Mouse (Mus musculus) c-Kit-positive CD71-positive TER-119-positive erythroid progenitor cells, embryonic 14.5 days (primary cell): Measurements from ENCODE around the gene Sestd1.

ENCODE experiments used
- DNase-seq: peaks from one replicate; pipeline ENCODE4 v3.0.0-alpha.2; 2013; ENCODE audit warnings: low spot score

The Sestd1 gene

DNA sequence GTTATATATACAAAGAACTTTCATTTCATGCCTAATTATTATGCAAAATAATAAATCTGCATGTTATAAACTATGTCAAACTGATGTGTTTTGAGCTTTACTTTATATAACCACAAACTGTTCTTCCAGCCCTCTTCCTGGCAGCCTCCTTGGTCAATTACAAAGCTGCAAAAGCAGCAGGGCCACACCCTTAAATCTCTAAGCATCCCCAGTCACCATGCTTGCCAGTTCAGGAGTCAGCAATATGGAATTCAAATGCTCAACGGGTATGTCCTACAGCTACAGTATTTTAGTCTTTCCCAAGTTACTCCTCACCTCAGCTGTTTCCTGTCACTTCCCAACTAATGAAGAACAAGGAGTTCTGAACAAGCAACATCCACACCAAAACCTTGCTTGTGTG is 10.3 kb downstream of the Sestd1 start:
- DNase-seq = no peak

DNA sequence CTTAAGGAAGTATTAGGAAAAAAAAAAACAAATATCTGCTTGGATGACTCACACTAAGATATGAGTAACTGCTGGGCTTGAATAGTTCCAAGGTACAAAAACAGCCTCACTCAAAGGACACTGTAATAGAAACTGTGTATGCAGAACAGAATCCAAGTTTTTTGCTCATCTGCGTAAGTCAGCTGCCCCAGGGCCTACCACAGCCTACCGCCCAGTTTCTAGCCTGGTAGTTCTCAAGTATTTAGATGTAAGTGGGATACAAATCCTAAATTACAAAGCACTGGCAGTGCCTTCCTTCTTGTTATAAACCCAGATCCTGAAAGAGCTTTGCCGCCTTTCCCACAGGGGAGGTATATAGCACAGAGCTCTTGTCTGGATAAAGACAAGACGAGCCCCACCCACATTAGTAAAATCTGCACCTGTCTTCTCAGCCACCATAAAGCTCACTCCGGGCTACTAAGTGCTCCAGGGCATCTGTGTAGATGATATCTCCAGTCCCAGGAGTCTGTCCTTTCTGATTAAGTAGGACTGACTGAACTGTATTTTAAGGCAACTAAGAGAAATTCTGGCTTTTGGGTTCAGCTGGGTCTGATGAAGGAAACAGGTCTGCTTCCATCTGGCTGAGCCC is 11.7 kb downstream of the Sestd1 start:
- no peak for DNase-seq

DNA sequence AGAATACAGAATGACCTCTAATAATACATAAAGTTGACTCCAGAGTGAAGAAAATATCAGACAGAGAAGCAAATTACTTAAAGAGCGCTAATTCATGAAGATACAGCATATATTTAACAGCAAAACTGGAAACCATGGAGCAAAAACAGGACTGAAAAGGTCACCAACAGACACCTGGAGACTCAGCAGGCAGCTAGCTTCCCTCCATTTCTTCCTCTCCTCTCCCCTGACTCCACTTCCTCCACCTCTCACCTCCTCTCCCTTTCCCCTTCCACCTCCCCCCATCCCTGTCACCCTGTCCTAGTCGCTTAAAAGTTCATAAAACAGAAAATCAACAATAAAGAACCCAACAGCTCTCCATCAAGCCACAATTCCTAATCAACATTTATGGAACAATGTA is 13.5 kb downstream of the Sestd1 start:
- DNase-seq = no peak

DNA sequence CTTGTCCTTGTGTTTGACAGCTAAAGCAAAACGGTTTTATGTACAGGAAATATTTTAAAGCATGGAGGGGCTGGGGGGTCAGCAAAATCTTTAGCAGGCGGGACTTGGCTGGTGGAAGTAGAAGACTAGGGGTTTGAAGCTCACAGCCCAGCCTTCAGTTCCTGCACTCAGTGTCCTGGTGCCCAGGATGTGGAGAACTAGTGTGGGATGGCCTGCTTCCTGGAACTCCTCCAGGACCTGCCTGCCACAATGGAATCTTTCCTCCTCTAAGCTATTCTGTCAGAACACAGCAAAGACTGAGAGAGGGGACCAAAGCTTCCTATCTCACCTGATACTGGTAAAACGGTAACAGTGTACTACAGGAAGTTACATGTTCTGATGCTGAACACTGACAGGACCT is 14.4 kb downstream of the Sestd1 start:
- DNase-seq = no peak

DNA sequence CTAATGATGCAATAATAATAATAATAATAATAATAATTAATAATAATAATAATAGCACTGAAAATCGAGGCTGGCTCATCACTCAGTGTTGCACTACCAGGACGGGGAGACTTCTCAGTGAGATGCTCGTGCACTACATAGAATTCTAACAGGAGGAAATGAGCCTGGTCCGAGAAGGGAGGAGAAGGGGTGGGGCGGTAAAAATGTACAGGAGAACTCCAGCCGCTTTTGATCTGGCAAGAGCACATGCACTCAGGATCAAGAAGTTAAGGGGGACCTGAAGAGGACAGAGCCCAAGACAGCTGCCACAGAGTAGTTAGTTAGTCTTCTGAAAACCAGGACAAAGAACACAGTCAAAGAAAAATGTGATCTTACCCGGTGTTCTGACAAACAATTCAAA is 15.1 kb downstream of the Sestd1 start:
- DNase-seq = no peak

DNA sequence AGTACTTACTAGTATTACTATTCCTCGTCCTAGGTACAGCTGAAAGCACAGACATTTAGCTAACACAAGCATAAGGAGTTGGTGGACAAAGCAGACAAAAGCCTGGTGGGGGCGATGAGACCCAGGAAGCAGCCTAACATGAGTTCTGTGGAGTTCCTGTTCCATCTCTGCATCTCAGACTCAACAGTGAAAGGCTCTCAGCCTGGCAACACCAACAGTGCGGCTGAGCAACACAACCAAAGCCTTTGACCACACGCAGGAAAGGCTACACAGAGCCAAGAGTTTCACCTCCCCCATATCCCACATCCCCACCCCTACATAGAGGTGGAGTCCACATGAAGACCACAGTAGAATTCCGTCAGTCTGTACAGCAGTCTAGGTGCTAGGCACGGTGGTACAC is 15.8 kb downstream of the Sestd1 start:
- no peak for DNase-seq

DNA sequence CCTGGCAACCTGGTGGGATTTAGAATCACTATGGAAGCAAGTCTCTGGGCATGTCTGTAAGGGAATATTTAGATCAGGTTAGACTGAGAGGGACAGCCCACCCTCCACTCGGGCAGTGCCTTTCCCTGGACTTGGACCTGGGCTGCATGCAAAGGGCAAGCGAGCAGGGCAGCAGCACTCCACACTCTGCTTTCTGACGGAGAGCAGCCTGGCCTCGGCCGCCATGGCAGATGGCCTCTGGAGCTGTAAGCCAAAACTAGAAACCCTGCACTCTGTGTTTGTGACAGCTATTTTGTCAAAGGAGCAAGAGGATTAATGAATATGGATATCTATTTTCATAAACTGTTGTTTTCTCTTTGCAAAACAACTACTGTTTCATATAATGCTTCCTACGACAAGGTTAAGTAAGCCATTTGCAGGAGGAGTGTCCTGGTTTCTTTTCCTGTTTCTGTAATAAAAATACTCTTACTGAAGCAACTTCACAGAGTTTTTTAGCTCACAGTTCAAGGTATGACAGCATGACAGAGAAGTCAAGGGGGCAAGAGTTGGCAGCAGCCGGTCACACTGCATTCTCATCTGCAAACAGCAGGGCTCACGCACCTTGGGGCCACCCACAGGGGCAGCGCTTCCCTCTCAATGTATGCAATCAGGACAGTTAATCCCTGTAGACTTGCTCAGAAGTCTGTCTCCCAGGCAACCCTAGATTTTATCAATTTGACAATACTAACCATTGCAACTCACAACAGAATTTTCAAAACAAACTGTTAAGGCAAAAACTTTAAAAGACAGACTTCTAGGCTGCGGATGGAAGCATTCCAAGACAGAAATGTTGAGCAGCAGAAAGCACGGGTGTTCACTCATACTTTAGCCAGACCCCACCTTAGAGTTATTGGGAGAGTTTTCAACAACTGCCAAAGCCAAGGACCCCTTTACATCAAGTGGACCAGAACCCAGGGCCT is 16.6 kb downstream of the Sestd1 start:
- DNase-seq = no peak

DNA sequence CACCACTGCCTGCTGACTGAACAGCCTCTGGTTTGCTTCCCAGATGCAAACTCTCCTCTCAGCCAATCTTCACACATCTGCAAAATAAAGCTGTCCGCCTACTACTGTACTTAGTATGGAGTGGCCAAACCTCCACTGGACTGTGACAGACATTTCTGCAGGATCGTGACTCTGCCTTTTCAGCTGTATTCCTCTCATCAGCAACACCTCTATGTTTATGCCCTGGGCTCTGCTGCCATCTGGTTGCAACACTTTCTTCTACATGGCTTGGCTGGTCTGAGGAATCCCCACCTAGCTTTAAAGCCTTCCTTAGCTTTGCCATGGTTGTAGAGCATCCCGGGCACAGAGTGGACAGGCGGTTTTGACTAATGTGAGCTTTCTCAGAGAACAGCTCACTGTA is 20.3 kb downstream of the Sestd1 start:
- no peak for DNase-seq

DNA sequence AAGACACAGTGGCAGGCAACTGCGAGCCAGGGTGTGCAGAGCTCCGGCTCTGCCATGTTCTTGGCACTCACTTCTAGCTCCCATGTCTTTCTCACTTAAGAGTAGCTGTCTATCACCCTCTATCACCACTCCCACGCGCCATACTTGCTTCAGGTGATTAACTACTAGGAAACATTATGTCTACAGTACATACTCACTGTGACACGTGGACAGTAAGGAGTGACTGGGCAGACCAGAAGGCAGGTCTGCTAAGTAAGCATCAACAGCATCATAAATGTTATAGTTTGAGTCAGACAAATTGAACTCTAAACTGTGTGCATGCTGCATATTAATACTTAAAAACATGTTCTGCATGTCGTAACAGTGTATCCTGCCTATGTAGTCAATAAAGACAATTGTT is 27.2 kb downstream of the Sestd1 start:
- no peak for DNase-seq

DNA sequence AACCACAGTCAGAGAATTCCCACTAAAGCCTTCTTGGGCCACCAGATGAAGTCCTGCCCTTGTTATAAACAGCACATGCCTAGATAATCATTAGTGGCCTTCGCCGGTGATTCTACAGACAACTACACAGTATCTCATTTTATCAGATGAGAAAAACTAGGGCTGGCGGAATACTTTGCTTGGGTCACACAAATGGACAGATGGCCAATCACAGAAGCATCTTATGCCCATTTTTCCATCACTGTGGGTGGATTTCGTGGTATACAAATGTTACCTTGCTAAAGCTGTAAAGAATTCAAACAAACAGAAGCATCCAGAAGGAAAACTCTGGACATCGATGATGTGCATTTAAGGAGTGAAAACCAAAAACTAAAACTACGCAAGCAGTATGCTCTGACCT is 28.7 kb downstream of the Sestd1 start:
- DNase-seq = no peak

DNA sequence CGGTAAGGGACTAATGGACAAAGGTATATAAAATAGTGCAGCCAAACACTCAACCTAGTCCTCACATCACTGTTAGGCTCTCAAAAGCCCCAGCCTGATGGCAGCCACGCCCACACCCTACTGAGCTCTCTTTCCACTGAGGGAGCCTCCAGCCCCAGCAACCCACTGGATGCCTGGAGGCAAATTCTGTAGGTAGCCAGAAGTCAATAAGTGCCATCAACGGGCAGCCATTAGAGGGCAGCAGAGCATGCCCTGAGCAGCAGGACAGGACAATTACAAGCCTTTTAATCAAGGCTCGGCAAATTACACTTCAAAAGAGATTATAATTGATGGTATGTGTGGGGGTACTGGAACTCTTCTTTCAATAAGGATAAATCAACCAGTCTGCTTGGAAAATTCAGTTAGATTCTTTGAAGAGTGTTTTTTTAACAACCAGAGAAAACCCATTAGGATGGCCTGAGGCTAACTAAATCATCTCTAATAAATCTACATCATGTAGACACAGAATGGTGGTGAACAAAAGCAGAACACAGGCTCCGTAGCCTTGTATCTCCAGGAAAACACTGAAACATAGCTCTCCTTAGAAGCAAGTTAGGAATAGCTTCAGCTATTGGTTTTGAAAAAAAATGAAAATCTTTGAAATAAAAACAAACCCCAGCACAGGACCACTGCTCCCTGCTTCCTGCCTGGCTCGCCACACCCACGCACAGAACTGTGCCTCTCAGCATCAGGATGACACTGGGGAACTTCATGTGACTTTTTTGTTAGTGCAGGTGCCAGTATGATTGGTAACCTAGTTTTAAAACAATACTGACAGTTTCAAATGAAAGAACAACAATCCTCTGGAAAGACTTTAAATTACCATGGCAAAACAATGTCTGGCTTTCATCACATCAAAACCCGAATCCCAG is 30.4 kb downstream of the Sestd1 start:
- DNase-seq = peak; percentile 12

DNA sequence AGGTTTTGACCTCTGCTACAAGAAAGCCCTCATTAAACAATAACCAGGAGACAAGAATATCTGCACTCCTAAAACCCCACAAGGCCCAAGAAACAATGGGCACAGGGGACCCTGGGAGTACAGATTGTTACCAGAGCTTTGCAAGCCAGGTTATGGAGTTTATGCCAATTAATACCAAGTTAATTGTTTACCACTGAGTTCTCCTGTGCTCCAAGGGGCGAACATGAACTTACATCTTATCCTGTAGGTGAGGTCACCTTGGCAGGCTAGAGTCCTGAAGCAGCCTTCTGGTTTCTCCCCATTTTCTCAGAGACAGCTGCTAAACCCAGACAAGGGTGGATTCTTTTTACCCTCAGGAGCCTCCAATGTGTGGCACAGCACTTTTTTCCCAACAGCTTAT is 32.0 kb downstream of the Sestd1 start:
- DNase-seq = no peak

DNA sequence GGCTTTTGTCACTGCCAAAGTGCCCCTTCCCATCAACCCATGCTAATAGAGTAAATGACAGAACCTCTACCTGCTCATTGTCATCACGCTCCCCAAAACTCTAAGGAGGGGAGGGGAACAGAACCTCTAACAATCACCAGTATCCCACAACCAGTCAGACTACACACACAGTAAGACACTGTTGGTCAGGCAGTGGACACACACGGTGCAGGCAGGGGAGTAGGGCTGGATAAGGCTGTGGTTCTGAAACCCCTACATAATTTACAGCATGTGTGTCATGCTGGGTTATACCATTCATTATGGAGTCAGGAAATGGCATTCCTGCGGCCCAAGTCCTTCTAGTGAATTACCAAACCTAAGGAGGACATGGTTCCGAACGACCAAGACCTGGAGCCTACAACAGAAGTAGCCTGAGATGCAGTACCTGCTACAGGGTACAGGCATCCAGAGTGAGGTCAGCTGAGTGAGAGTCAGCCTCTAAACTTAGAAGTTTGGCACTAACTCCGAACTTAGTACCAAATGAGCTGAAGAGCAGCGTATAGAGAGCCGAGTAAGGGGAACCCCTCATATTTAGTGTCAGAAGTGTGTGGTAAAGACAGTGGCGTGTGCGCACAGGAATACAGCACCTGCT is 33.1 kb downstream of the Sestd1 start:
- no peak for DNase-seq

DNA sequence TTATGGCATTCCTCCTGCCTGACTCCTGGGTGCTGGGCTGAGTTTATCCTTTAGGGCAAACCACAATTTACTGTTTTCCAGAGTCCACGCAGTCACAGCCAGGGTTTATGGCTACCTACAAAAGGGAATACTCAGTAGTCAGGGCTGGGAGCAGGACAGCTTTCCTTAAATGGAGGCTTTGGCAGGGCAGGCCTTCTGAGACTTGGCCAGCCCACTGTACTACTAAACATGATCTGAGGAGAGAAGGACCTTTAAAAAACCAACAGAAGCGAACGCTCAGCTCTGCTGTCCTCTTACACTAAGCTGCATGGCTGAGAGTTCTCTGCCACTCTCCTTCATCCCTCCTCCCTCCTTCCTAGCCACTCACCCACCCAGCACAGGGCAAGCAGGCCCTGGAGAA is 34.6 kb downstream of the Sestd1 start:
- no peak for DNase-seq

DNA sequence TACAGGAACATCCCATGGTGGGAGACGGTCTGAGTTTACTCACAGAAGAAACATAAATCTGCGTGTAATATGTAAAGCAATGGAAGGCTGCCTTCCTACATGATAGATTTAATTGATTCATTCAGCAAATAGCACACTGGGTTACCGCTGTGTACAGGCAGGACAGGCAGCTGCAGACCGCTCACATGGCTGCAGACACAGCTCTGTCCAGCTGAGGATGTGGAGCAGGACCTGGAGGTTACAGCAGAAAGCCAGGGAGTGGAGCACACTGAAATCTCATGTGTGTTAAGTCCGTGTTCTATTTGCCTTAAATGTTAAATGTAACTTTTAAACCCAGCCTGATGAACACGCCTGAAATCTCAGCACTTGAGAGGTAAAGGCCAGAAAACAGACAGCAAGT is 38.1 kb downstream of the Sestd1 start:
- DNase-seq = no peak

DNA sequence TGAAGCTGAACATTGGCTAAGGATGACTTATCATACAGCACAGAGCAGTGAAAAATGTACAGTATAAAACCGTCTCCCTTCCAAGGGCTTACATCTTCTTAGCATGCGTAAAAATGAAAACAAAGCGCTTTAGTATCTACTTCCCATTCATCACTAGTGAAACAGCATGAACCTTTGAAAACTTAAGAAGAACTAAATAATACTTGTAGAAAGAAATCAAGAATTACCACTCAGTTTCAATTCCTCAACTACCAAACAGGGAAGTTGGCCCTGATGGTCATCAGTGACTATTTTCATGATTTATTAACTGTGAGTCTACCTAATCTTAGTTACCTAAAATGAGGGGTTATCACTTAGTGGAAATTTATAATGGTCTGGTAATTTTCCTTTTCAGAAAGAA is 41.8 kb downstream of the Sestd1 start:
- no peak for DNase-seq

DNA sequence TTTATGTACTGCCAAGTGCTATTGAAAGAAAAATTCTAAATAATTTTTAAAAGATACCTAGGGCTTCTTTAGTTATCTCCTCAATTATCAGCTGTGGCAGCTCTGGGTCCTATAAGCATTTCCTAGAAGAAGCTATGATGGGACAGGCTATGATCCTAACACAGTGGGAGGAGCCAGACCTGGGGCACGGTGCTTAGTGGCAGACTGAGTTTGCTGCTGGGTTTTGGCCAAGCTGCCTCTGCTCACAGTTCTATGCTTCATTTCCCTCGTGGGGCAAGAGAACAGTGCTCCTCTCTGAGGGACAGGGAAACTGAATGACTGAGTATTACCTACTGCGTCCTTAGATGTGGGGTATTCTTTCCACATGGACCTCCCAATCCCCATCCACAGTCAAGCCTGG is 42.3 kb downstream of the Sestd1 start:
- no peak for DNase-seq

DNA sequence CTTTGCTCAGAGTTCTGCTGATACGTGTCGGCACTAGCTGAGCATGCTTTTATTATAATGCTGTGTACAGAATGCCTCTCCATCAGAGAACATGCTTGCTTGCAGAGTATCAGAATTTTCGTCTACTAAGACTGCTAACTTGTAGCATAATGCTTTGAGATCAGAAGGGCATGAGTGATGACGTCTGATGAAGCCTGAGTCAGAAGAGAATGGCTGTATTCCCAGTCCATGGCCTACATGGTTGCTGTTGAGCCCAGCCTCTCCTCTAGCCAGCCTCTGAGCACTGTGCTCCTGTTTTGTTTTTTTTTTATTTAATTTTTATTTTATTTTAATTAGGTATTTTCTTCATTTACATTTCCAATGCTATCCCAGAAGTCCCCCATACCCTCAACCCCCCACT is 43.5 kb downstream of the Sestd1 start:
- DNase-seq = no peak

DNA sequence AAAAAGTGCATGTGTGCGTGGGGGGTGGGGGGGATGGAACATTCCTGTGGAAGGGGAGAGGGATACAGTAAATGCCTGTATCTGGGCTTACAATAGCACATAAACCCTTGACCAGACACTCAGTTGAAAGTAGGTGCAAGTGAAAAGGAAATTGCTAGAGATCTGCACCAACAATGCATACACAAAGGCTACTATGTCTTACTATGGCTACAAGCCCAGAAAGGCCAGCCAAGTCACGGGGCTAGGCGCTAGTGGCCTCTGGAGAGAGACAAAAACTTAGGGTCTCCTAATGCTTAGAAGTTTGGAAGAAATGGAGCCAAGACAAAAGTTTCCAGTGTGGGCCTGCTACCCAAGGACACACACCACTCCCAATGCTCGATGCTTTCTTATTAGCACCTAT is 44.5 kb downstream of the Sestd1 start:
- DNase-seq = no peak

DNA sequence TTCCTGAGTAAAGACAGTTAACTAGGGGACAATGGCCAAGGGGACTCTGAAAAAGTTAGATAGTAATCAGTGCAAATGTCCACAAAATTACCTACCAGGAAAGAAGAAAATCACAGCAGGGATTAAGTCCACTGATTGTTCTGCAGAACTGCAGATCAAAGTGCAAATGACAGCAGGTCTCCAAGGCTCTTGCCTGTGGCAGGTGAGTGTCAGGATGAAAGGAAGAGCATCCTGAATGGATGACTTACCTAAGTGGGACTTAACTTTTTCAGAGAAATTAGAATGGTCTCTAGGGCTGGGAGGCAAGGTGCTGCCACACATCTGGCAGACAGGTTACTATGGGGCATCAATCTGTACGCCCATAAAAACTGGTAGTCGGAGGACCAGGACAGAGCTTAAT is 47.8 kb downstream of the Sestd1 start:
- no peak for DNase-seq

DNA sequence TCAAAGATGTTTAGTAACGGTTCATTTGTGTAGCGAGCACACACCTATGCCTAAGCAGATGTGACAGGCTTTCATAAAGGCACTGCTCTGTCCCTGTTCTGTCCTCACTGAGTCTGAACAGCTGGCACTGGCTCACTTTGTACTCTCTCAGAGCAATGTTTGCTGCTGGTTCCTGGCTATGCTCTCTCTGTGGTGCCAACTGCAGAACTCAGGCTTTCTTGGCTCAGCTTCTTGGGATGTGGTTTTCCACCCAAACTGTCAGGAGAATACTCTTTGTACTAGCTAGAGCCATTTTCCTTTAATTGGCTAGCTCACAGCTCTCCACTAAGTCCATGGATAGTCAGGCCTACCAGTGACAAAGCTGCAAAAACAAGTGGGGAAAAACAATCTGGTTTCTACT is 59.4 kb downstream of the Sestd1 start:
- DNase-seq = no peak

DNA sequence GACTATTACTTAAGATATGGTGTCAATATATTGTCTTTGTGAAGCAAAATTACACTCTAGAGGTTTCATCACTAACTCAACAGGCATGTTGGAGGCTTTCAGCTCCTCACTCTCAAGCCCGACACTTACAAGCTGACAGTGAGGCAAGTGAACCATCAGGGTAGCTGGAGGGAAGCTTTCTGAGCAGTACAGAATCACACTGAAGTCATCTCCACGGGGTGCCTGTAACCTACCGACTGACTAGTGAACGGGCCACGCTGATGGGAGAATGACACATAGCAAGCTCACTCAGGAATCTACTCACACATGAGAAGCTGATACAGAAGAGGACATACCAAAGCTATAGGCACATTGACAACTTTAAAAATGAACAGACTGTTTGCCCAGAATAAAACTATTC is 67.5 kb downstream of the Sestd1 start:
- DNase-seq = no peak
